Mouse (Mus musculus): ENCODE measurements around the gene Gm17651. TPM values are rescaled to one million over a fixed set of nuclear protein-coding genes. Genes with fewer than 3 reads are reported as not detected.

The Gm17651 gene
- polyA plus RNA-seq (2012; rRNA removed): not detected in 2 replicates

DNA sequence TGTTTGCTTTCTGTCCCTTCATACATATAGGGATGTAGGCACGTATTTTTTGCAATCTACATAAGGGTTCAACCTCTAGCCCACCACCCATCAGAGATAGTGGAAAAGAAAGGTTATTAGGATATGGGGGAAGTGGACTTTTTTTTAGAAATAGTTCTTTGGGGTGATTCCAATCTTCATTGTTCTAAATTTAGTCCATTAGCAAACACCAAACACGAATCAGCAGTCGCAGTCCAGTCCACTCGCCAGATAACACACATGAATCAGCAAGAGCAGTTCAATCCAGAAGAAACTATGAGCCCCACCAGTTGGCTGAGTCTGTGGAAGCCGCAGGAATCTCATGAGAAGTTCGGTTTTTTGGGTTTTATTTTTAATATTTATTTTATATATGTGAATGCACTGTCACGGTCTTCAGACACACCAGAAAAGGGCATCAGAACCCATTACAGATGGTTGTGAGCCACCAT is at the start of gene Gm17651:
Gene Gm17651, minus strand, starts transcription at position 51 of the 467 bp plus-strand sequence.

GRCm38 (mm10) chr3:97657655-97658411 is 16.7 kb downstream of the Gm17651 start, which contains the start of gene Prkab2:
Prkab2 (plus strand) TSS chr3:97658193.

GRCm38 (mm10) chr3:97628391-97629001 is 46.0 kb downstream of the Gm17651 start, which contains the start of gene Fmo5:
Fmo5 (plus strand) TSS chr3:97628804.

Other genes with a start within 250 kb of the Gm17651 start
- gene Chd1l, start 64.5 kb downstream of the Gm17651 start, polyA plus RNA-seq (2012; rRNA removed): 15.6 and 19.5 TPM in 2 replicates
- gene Fmo5, start 45.9 kb downstream of the Gm17651 start, polyA plus RNA-seq (2012; rRNA removed): 0.70 and 0.97 TPM in 2 replicates
- gene Prkab2, start 16.5 kb downstream of the Gm17651 start, polyA plus RNA-seq (2012; rRNA removed): 11.1 and 14.8 TPM in 2 replicates
- 21.2 and 23.4 TPM in 2 replicates for gene Pde4dip, start 214.0 kb upstream of the Gm17651 start, polyA plus RNA-seq (2012; rRNA removed)
- gene Sec22b, start 226.5 kb upstream of the Gm17651 start, polyA plus RNA-seq (2012; rRNA removed): 79.3 and 95.1 TPM in 2 replicates